In the genomic region with DNA sequence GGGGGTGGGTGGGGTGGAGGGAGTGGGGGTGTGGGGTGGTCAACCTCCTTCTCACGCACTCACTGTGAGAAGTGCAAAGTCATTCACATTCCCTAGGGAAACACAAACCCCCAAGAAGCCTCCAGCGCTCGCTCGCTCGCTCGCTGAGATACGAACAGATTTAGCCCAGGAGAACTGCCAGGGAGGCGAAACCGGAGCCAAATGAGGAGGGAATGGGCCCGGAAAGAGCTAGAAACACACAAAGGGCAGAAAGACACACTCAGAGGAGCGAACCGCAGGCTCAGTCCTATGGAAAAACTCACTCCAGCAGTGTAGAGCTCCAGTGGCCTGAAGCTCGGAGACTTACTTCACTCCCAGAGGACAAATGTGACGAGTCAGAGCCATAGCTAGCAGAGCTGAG, we compare ENCODE assay signal across 10 mouse cellular contexts. TPM values are rescaled to one million over a fixed set of nuclear protein-coding genes. Genes with fewer than 3 reads are reported as not detected.
DNase-seq lines count a peak whose midpoint lies in the region; ATAC-seq lines count a peak whose summit lies in the region.
"Had no signal": no experiment of that assay in that cellular context is flagged by ENCODE, and none has a peak within 500 bp of the region (broad histone marks: within the 10 kb centered on the region; RNA-seq: fewer than 3 reads in every experiment).

No protein-coding gene starts in this region.

- H3K36me3 ChIP-seq in kidney, embryonic 16.5 days (ENCODE audit: insufficient read depth, low read length): no peaks in the 10 kb centered on the region
- no peaks in the 10 kb centered on the region for H3K36me3 ChIP-seq in embryonic facial prominence, embryonic 15.5 days
- H3K36me3 ChIP-seq in midbrain, embryonic 15.5 days (replicated peaks): no peaks in the 10 kb centered on the region
- H3K36me3 ChIP-seq: limb, embryonic 13.5 days had no signal

- H3K4me2 ChIP-seq in kidney, embryonic 16.5 days (replicated peaks; ENCODE audit: low read depth, low read length): no peak overlapping the region
- H3K4me2 ChIP-seq in embryonic facial prominence, embryonic 15.5 days (replicated peaks): no peak overlapping the region
- no peak overlapping the region for H3K4me2 ChIP-seq in midbrain, embryonic 15.5 days
- H3K4me2 ChIP-seq: limb, embryonic 13.5 days had no signal

- no peaks in the 10 kb centered on the region for H3K4me1 ChIP-seq in kidney, embryonic 16.5 days (ENCODE audit: insufficient read depth, low read length)
- H3K4me1 ChIP-seq in embryonic facial prominence, embryonic 15.5 days: peaks cover 16% of the 10 kb centered on the region; the same call in 1 of the 2 replicates
- no peaks in the 10 kb centered on the region for H3K4me1 ChIP-seq in midbrain, embryonic 15.5 days

- no peak overlapping the region for H3K9ac ChIP-seq in kidney, embryonic 16.5 days (replicated peaks; ENCODE audit: low read length)
- H3K9ac ChIP-seq in embryonic facial prominence, embryonic 15.5 days: no peak overlapping the region
- no peak overlapping the region for H3K9ac ChIP-seq in midbrain, embryonic 15.5 days
- H3K9ac ChIP-seq: limb, embryonic 13.5 days had no signal

- DNase-seq in kidney, postnatal 10 days: peak; percentile 78
- DNase-seq in brain, embryonic 18.5 days (ENCODE audit: low read depth, low spot score): peak; percentile 56
- peak; percentile 68 to 75 for DNase-seq in layer of hippocampus, postnatal 10 days (ENCODE audit: low spot score in 2 of 2)
- DNase-seq in retina, postnatal 1 day: no peak
- no peak for DNase-seq in thymus, postnatal 4 days

- H3K9me3 ChIP-seq in kidney, embryonic 16.5 days (ENCODE audit: low read length): no peaks in the 10 kb centered on the region
- H3K9me3 ChIP-seq in embryonic facial prominence, embryonic 15.5 days (replicated peaks): no peaks in the 10 kb centered on the region
- H3K9me3 ChIP-seq in midbrain, embryonic 15.5 days: no peaks in the 10 kb centered on the region

- no peaks in the 10 kb centered on the region for H3K27me3 ChIP-seq in kidney, embryonic 16.5 days (ENCODE audit: insufficient read depth, low read length)
- H3K27me3 ChIP-seq in embryonic facial prominence, embryonic 15.5 days: no peaks in the 10 kb centered on the region
- H3K27me3 ChIP-seq in midbrain, embryonic 15.5 days (replicated peaks): no peaks in the 10 kb centered on the region

- 29% methylated on average over 14 of the region's 14 CpGs for WGBS in kidney, embryonic 16.5 days
- 38% methylated on average over 14 of the region's 14 CpGs for WGBS in embryonic facial prominence, embryonic 15.5 days
- WGBS in midbrain, embryonic 15.5 days: 58% methylated on average over 14 of the region's 14 CpGs

- H3K4me3 ChIP-seq in kidney, embryonic 16.5 days (ENCODE audit: low read length): no peak overlapping the region
- no peak overlapping the region for H3K4me3 ChIP-seq in embryonic facial prominence, embryonic 15.5 days (replicated peaks)
- no peak overlapping the region for H3K4me3 ChIP-seq in midbrain, embryonic 15.5 days
- H3K4me3 ChIP-seq: limb, embryonic 13.5 days had no signal

- H3K27ac ChIP-seq in kidney, embryonic 16.5 days (ENCODE audit: low read length): no peak overlapping the region
- 0 out of 2 replicates have a peak overlapping the region, but pooled peaks have one; percentile 48 for H3K27ac ChIP-seq in embryonic facial prominence, embryonic 15.5 days (replicated peaks)
- no peak overlapping the region for H3K27ac ChIP-seq in midbrain, embryonic 15.5 days
- H3K27ac ChIP-seq: limb, embryonic 13.5 days had no signal

- ATAC-seq in kidney, embryonic 16.5 days (ENCODE audit: low FRiP score, low TSS enrichment): no peak
- no peak for ATAC-seq in embryonic facial prominence, embryonic 15.5 days (ENCODE audit: insufficient number of reproducible peaks, low FRiP score, low TSS enrichment, low read depth)
- no peak for ATAC-seq in midbrain, embryonic 15.5 days (replicated peaks)

RNA-seq across cellular contexts. Expression of a gene that starts 15.4 kb away (rescaled TPM):
- 0.96 and 1.4 TPM in 2 replicates for polyA plus RNA-seq in kidney, embryonic 16.5 days (2015; fragmentation: Nextera tagmentation; extraction: Ambion mirVana)
- polyA plus RNA-seq in embryonic facial prominence, embryonic 15.5 days (2015; fragmentation: Nextera tagmentation; extraction: Ambion mirVana): 2.6 and 2.7 TPM in 2 replicates
- 10 to 100 TPM; 15.5 to 18.8 TPM for total RNA-seq in layer of hippocampus, postnatal 10 days (2021)
- 10.3 and 10.5 TPM in 2 replicates for polyA plus RNA-seq in midbrain, embryonic 15.5 days (2015; fragmentation: Nextera tagmentation; extraction: Ambion mirVana)
- total RNA-seq: MEL had no signal

Comparison
In these comparisons a context has a peak if more than half of its experiments do, and no peak if none do; other contexts are left out.
1. DNase-seq: peak in kidney, postnatal 10 days (single experiment), brain, embryonic 18.5 days (single experiment) and layer of hippocampus, postnatal 10 days (2 of 2); none in retina, postnatal 1 day (single experiment) and thymus, postnatal 4 days (single experiment).